Mouse (Mus musculus) heart, adult 2 months (tissue): Measurements from ENCODE around the gene Fbxw24.
"Not testable (repeated sequence)": the region's sequence is repeated elsewhere in the genome, so short reads cannot be mapped to it uniquely, and the experiment has no call there.

ENCODE experiments used
- CTCF ChIP-seq: fragments of 200-600 bp; IDR thresholded peaks from 2 replicates; pipeline ENCODE4 v1.8.1; 2022; ENCODE audit warnings: antibody characterized with exemption, mild to moderate bottlenecking, moderate library complexity
- EP300 ChIP-seq: fragments of 200-500 bp; IDR thresholded peaks from 2 replicates; pipeline ENCODE4 v1.6.1; 2011; ENCODE audit warnings: low read depth, low read length, control low read depth; ENCODE audit not compliant: insufficient read depth
- POLR2A ChIP-seq: fragments of 200-500 bp; IDR thresholded peaks from 2 replicates; pipeline ENCODE4 v1.6.1; 2011; ENCODE audit warnings: mild to moderate bottlenecking, low read depth, low read length, control low read depth; ENCODE audit not compliant: insufficient read depth

GRCm38 (mm10) chr9:109664552-109664951, 38.7 kb upstream of the Fbxw24 start, which contains the start of gene Fbxw25:
- TF ChIP-seq POLR2A, CTCF, EP300: not testable (repeated sequence)
